Mouse (Mus musculus): ENCODE measurements at regions not wholly inside any gene's neighbourhood (a gene's known extent, or its start where the extent isn't known, plus 50 kb on each side); places are given as distances from the start of the nearest gene placed in this dataset.

DNA sequence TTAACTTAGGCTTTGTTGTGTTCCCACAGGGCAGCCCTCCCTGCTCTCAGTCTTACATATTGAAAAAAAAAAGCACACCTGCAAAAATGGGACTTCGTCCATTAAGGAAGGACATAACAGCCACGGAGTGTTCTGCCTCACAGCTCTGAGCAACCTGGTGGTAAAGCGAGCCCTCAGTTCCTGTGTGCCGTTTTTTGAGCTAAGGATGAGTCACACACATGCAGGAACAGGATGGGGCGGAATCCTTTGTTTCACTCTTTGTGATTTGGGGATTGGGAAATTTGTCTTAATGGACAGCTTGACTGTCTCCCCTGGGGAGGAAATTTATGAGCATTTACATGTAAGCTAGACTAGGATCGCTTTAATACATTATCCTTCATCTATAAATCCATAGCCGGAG lies 129.6 kb upstream of the Krr1 start:
- no peak overlapping the region for H3K4me2 ChIP-seq (ENCODE audit: low read depth, low read length, severe bottlenecking)
- ATAC-seq (replicated peaks; ENCODE audit: low FRiP score), result no peak
- H3K36me3 ChIP-seq (ENCODE audit: control insufficient read depth, insufficient read depth, low read length), result no peaks in the 10 kb centered on the region
- no peak overlapping the region for H3K27ac ChIP-seq (ENCODE audit: low read depth, low read length)
- no peak overlapping the region for H3K9ac ChIP-seq (ENCODE audit: low read length)
- H3K4me3 ChIP-seq (ENCODE audit: low read depth, low read length), result no peak overlapping the region
- peaks cover 3% of the 10 kb centered on the region; the same call in 1 of the 2 replicates for H3K4me1 ChIP-seq (replicated peaks; ENCODE audit: control insufficient read depth, insufficient read depth, low read length)
- 77% methylated on average over 7 of the region's 7 CpGs for WGBS
- no peaks in the 10 kb centered on the region for H3K27me3 ChIP-seq (ENCODE audit: control insufficient read depth, insufficient read depth, low read length)
- no peak for DNase-seq (ENCODE audit: low spot score)
- no peaks in the 10 kb centered on the region for H3K9me3 ChIP-seq (ENCODE audit: control insufficient read depth, low read length)

- Histone ChIP-seq H3K9ac (ENCODE audit: low read length) (no peak overlapping the region), H3K27me3 (ENCODE audit: control insufficient read depth, insufficient read depth, low read length) (no peaks in the 10 kb centered on the region), H3K27ac (ENCODE audit: low read depth, low read length) (no peak overlapping the region), H3K4me1 (replicated peaks; ENCODE audit: control insufficient read depth, insufficient read depth, low read length) (peaks cover 3% of the 10 kb centered on the region; the same call in 1 of the 2 replicates), H3K4me3 (ENCODE audit: low read depth, low read length) (no peak overlapping the region), H3K36me3 (ENCODE audit: control insufficient read depth, insufficient read depth, low read length) (no peaks in the 10 kb centered on the region), H3K9me3 (ENCODE audit: control insufficient read depth, low read length) (no peaks in the 10 kb centered on the region), H3K4me2 (ENCODE audit: low read depth, low read length, severe bottlenecking) (no peak overlapping the region)
- DNase-seq (ENCODE audit: low spot score) (no peak), ATAC-seq (replicated peaks; ENCODE audit: low FRiP score) (0 out of 2 replicates have a peak, but pooled peaks have one; percentile 35)
- 70% methylated on average over 9 of the region's 9 CpGs for WGBS
Observed at GRCm38 (mm10) chr10:111843301-111843700, 129.2 kb upstream of the Krr1 start.

- Histone ChIP-seq H3K9ac (ENCODE audit: low read length) (no peak overlapping the region), H3K4me3 (ENCODE audit: low read depth, low read length) (no peak overlapping the region), H3K4me1 (replicated peaks; ENCODE audit: control insufficient read depth, insufficient read depth, low read length) (peaks cover 3% of the 10 kb centered on the region; the same call in 1 of the 2 replicates), H3K36me3 (ENCODE audit: control insufficient read depth, insufficient read depth, low read length) (no peaks in the 10 kb centered on the region), H3K4me2 (ENCODE audit: low read depth, low read length, severe bottlenecking) (no peak overlapping the region), H3K27ac (ENCODE audit: low read depth, low read length) (no peak overlapping the region), H3K27me3 (ENCODE audit: control insufficient read depth, insufficient read depth, low read length) (no peaks in the 10 kb centered on the region), H3K9me3 (ENCODE audit: control insufficient read depth, low read length) (no peaks in the 10 kb centered on the region)
- no peak for DNase-seq (ENCODE audit: low spot score)
- 89% methylated on average over 10 of the region's 10 CpGs for WGBS
- ATAC-seq (replicated peaks; ENCODE audit: low FRiP score), result no peak
Observed at GRCm38 (mm10) chr10:111844144-111844543, 128.3 kb upstream of the Krr1 start.

DNA sequence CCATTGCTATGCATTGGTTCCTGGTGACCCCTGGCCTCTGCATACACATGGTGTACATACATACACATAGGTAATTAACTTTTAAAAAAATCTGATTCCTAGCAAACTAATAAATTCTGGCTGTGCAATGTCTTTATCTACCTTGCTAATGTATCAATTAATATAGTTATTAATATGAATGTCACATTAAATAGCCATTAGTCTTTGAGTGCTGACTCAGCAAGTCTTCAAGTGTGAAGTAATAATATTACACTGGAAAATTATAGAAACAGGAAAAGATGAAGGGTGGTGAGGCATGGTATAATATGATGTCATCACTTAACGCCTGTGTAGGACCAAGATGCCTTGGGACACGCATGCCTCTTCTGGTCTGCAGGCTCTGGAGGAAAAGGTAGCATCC lies 126.5 kb upstream of the Krr1 start:
- H3K9me3 ChIP-seq (ENCODE audit: control insufficient read depth, low read length), result no peaks in the 10 kb centered on the region
- no peak for DNase-seq (ENCODE audit: low spot score)
- no peak overlapping the region for H3K9ac ChIP-seq (ENCODE audit: low read length)
- ATAC-seq (replicated peaks; ENCODE audit: low FRiP score), result no peak
- no peaks in the 10 kb centered on the region for H3K36me3 ChIP-seq (ENCODE audit: control insufficient read depth, insufficient read depth, low read length)
- no peak overlapping the region for H3K27ac ChIP-seq (ENCODE audit: low read depth, low read length)
- 94% methylated on average over 2 of the region's 2 CpGs for WGBS
- no peaks in the 10 kb centered on the region for H3K27me3 ChIP-seq (ENCODE audit: control insufficient read depth, insufficient read depth, low read length)
- no peak overlapping the region for H3K4me2 ChIP-seq (ENCODE audit: low read depth, low read length, severe bottlenecking)
- no peak overlapping the region for H3K4me3 ChIP-seq (ENCODE audit: low read depth, low read length)
- peaks cover 3% of the 10 kb centered on the region; the same call in 1 of the 2 replicates for H3K4me1 ChIP-seq (replicated peaks; ENCODE audit: control insufficient read depth, insufficient read depth, low read length)

GRCm38 (mm10) chr10:111854254-111854653 lies 118.2 kb upstream of the Krr1 start:
- Histone ChIP-seq H3K27me3 (ENCODE audit: control insufficient read depth, insufficient read depth, low read length) (no peaks in the 10 kb centered on the region), H3K4me3 (ENCODE audit: low read depth, low read length) (no peak overlapping the region), H3K4me1 (replicated peaks; ENCODE audit: control insufficient read depth, insufficient read depth, low read length) (no peaks in the 10 kb centered on the region), H3K4me2 (ENCODE audit: low read depth, low read length, severe bottlenecking) (no peak overlapping the region), H3K9ac (ENCODE audit: low read length) (no peak overlapping the region), H3K36me3 (ENCODE audit: control insufficient read depth, insufficient read depth, low read length) (no peaks in the 10 kb centered on the region), H3K27ac (ENCODE audit: low read depth, low read length) (no peak overlapping the region), H3K9me3 (ENCODE audit: control insufficient read depth, low read length) (no peaks in the 10 kb centered on the region)
- WGBS, result 92% methylated on average over 5 of the region's 5 CpGs
- ATAC-seq (replicated peaks; ENCODE audit: low FRiP score) (no peak), DNase-seq (ENCODE audit: low spot score) (no peak)

GRCm38 (mm10) chr10:111855496-111855895 lies 117.0 kb upstream of the Krr1 start:
- H3K4me1 ChIP-seq (replicated peaks; ENCODE audit: control insufficient read depth, insufficient read depth, low read length), result no peaks in the 10 kb centered on the region
- no peak overlapping the region for H3K27ac ChIP-seq (ENCODE audit: low read depth, low read length)
- H3K4me2 ChIP-seq (ENCODE audit: low read depth, low read length, severe bottlenecking), result no peak overlapping the region
- DNase-seq (ENCODE audit: low spot score), result no peak
- H3K9me3 ChIP-seq (ENCODE audit: control insufficient read depth, low read length), result no peaks in the 10 kb centered on the region
- no peak for ATAC-seq (replicated peaks; ENCODE audit: low FRiP score)
- H3K9ac ChIP-seq (ENCODE audit: low read length), result no peak overlapping the region
- 96% methylated on average over 18 of the region's 18 CpGs for WGBS
- no peaks in the 10 kb centered on the region for H3K27me3 ChIP-seq (ENCODE audit: control insufficient read depth, insufficient read depth, low read length)
- H3K4me3 ChIP-seq (ENCODE audit: low read depth, low read length), result no peak overlapping the region
- no peaks in the 10 kb centered on the region for H3K36me3 ChIP-seq (ENCODE audit: control insufficient read depth, insufficient read depth, low read length)

GRCm38 (mm10) chr10:111858403-111858802 lies 114.1 kb upstream of the Krr1 start:
- Histone ChIP-seq H3K27me3 (ENCODE audit: control insufficient read depth, insufficient read depth, low read length) (no peaks in the 10 kb centered on the region), H3K4me2 (ENCODE audit: low read depth, low read length, severe bottlenecking) (no peak overlapping the region), H3K36me3 (ENCODE audit: control insufficient read depth, insufficient read depth, low read length) (no peaks in the 10 kb centered on the region), H3K4me3 (ENCODE audit: low read depth, low read length) (no peak overlapping the region), H3K9me3 (ENCODE audit: control insufficient read depth, low read length) (no peaks in the 10 kb centered on the region), H3K9ac (ENCODE audit: low read length) (no peak overlapping the region), H3K27ac (ENCODE audit: low read depth, low read length) (no peak overlapping the region), H3K4me1 (replicated peaks; ENCODE audit: control insufficient read depth, insufficient read depth, low read length) (no peaks in the 10 kb centered on the region)
- 90% methylated on average over 6 of the region's 6 CpGs for WGBS
- ATAC-seq (replicated peaks; ENCODE audit: low FRiP score) (no peak), DNase-seq (ENCODE audit: low spot score) (no peak)

- no peak overlapping the region for H3K4me2 ChIP-seq (ENCODE audit: low read depth, low read length, severe bottlenecking)
- no peaks in the 10 kb centered on the region for H3K36me3 ChIP-seq (ENCODE audit: control insufficient read depth, insufficient read depth, low read length)
- H3K4me3 ChIP-seq (ENCODE audit: low read depth, low read length), result no peak overlapping the region
- no peaks in the 10 kb centered on the region for H3K27me3 ChIP-seq (ENCODE audit: control insufficient read depth, insufficient read depth, low read length)
- no peak overlapping the region for H3K27ac ChIP-seq (ENCODE audit: low read depth, low read length)
- no peak for DNase-seq (ENCODE audit: low spot score)
- H3K9ac ChIP-seq (ENCODE audit: low read length), result no peak overlapping the region
- 0 out of 2 replicates have a peak, but pooled peaks cover 3% of the 10 kb centered on the region for H3K4me1 ChIP-seq (replicated peaks; ENCODE audit: control insufficient read depth, insufficient read depth, low read length)
- H3K9me3 ChIP-seq (ENCODE audit: control insufficient read depth, low read length), result no peaks in the 10 kb centered on the region
- ATAC-seq (replicated peaks; ENCODE audit: low FRiP score), result no peak
- WGBS, result 83% methylated on average over 8 of the region's 8 CpGs
Observed at GRCm38 (mm10) chr10:111865286-111865830, 107.1 kb upstream of the Krr1 start.

DNA sequence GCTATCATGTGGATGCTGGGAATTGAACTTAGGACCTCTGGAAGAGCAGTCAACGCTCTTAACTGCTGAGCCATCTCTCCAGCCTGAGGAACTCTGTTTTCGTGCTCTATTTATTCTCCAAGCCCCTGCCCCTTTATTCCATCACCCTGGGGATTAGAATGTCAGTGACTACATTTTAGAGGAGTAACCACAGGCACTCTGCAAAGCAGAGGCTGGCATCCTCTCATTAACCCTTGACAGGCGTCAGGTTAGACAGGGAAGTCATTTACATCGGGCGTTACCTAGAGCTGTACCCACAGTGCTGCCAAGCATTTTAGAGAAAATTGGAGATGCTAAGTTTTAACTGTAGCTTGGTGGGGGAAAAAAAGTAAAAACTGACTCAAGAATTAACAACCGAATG lies 105.4 kb upstream of the Krr1 start:
- Histone ChIP-seq H3K9me3 (ENCODE audit: control insufficient read depth, low read length) (no peaks in the 10 kb centered on the region), H3K4me3 (ENCODE audit: low read depth, low read length) (no peak overlapping the region), H3K4me1 (replicated peaks; ENCODE audit: control insufficient read depth, insufficient read depth, low read length) (0 out of 2 replicates have a peak, but pooled peaks cover 3% of the 10 kb centered on the region), H3K27ac (ENCODE audit: low read depth, low read length) (no peak overlapping the region), H3K27me3 (ENCODE audit: control insufficient read depth, insufficient read depth, low read length) (no peaks in the 10 kb centered on the region), H3K36me3 (ENCODE audit: control insufficient read depth, insufficient read depth, low read length) (no peaks in the 10 kb centered on the region), H3K9ac (ENCODE audit: low read length) (no peak overlapping the region), H3K4me2 (ENCODE audit: low read depth, low read length, severe bottlenecking) (no peak overlapping the region)
- peak; percentile 51; the same call in 1 of the 2 replicates for ATAC-seq (replicated peaks; ENCODE audit: low FRiP score)
- 9% methylated on average over 6 of the region's 6 CpGs for WGBS
- no peak for DNase-seq (ENCODE audit: low spot score)
